In the genomic region with DNA sequence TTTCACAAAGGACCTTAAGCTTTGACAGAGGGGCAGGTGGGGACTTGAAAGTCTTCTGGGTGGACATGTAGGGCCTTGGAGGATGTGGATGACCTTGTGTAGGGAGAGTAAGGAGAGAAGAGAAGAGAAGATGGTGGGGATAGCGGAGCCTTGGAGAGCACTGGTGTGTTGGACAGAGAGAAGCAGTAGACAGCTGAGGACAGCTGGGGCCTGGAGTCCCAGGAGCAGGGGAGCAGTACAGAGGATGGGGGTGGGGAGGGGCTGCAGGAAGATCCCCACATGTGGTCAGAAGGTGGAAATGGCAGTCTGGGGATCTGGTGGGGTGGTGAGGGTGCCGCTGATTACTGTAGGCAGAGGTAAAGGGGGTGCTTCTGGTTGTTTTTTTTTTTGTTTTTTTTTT, we compare ENCODE assay signal across 8 mouse cellular contexts. TPM values are rescaled to one million over a fixed set of nuclear protein-coding genes. Genes with fewer than 3 reads are reported as not detected.
DNase-seq lines count a peak whose midpoint lies in the region; ATAC-seq and TF ChIP-seq lines count a peak whose summit lies in the region.

No protein-coding gene starts in this region.

- 65% methylated on average over 2 of the region's 2 CpGs for WGBS in kidney, embryonic 15.5 days
- WGBS in heart, embryonic 10.5 days: 52% methylated on average over 2 of the region's 2 CpGs
- 50% methylated on average over 2 of the region's 2 CpGs for WGBS in intestine, embryonic 15.5 days
- WGBS in midbrain, postnatal 0 days: 84% methylated on average over 2 of the region's 2 CpGs

- H3K9ac ChIP-seq in kidney, embryonic 15.5 days: no peak overlapping the region
- no peak overlapping the region for H3K9ac ChIP-seq in intestine, embryonic 15.5 days
- no peak overlapping the region; the same call in 1 of the 2 replicates for H3K9ac ChIP-seq in midbrain, postnatal 0 days (replicated peaks; ENCODE audit: low read length, poor library complexity, severe bottlenecking)

- no peaks in the 10 kb centered on the region for H3K9me3 ChIP-seq in kidney, embryonic 15.5 days (replicated peaks)
- H3K9me3 ChIP-seq in heart, embryonic 10.5 days: no peaks in the 10 kb centered on the region
- H3K9me3 ChIP-seq in intestine, embryonic 15.5 days: no peaks in the 10 kb centered on the region
- H3K9me3 ChIP-seq in midbrain, postnatal 0 days (ENCODE audit: low read length): no peaks in the 10 kb centered on the region

- ATAC-seq in kidney, embryonic 15.5 days (replicated peaks; ENCODE audit: low FRiP score): no peak
- no peak for ATAC-seq in intestine, embryonic 15.5 days
- ATAC-seq in midbrain, postnatal 0 days (ENCODE audit: low FRiP score): no peak

- no peaks in the 10 kb centered on the region for H3K36me3 ChIP-seq in kidney, embryonic 15.5 days
- no peaks in the 10 kb centered on the region for H3K36me3 ChIP-seq in heart, embryonic 10.5 days
- H3K36me3 ChIP-seq in intestine, embryonic 15.5 days: no peaks in the 10 kb centered on the region
- H3K36me3 ChIP-seq in midbrain, postnatal 0 days (ENCODE audit: insufficient read depth, low read length): peaks cover 7% of the 10 kb centered on the region; the same call in 1 of the 2 replicates

- peaks cover 62% of the 10 kb centered on the region for H3K4me1 ChIP-seq in kidney, embryonic 15.5 days
- peaks cover 71% of the 10 kb centered on the region for H3K4me1 ChIP-seq in heart, embryonic 10.5 days
- peaks cover 55% of the 10 kb centered on the region for H3K4me1 ChIP-seq in intestine, embryonic 15.5 days (replicated peaks)
- peaks cover 35% of the 10 kb centered on the region for H3K4me1 ChIP-seq in midbrain, postnatal 0 days (ENCODE audit: insufficient read depth, low read length)

- no peak overlapping the region for H3K4me3 ChIP-seq in kidney, embryonic 15.5 days (replicated peaks)
- H3K4me3 ChIP-seq in heart, embryonic 10.5 days: peak overlapping the region; percentile 30; the same call in 1 of the 2 replicates
- no peak overlapping the region for H3K4me3 ChIP-seq in intestine, embryonic 15.5 days (replicated peaks)
- no peak overlapping the region for H3K4me3 ChIP-seq in midbrain, postnatal 0 days (ENCODE audit: low read depth, low read length)

- H3K27ac ChIP-seq in kidney, embryonic 15.5 days: peak overlapping the region; percentile 60
- H3K27ac ChIP-seq in heart, embryonic 10.5 days: peak overlapping the region; percentile 60; the same call in 1 of the 2 replicates
- H3K27ac ChIP-seq in intestine, embryonic 15.5 days: peak overlapping the region; percentile 44; the same call in 1 of the 2 replicates
- H3K27ac ChIP-seq in midbrain, postnatal 0 days (ENCODE audit: low read depth, low read length): peak overlapping the region; percentile 44; the same call in 1 of the 2 replicates

- DNase-seq in kidney, adult 18-20 months: no peak
- no peak for DNase-seq in heart, embryonic 10.5 days (ENCODE audit: low spot score)
- no peak for DNase-seq in midbrain, postnatal 0 days (ENCODE audit: low spot score)
- no peak for DNase-seq in frontal cortex, adult 2 months (ENCODE audit: extremely low spot score in 1 of 2, low spot score in 1 of 2)
- DNase-seq in frontal cortex, postnatal 10 days (ENCODE audit: low spot score in 2 of 2): no peak
- no peak for DNase-seq in thymus, adult 18-20 months

- H3K4me2 ChIP-seq in kidney, embryonic 15.5 days: peak overlapping the region; percentile 19; the same call in 1 of the 2 replicates
- H3K4me2 ChIP-seq in intestine, embryonic 15.5 days (replicated peaks): peak overlapping the region; percentile 23; the same call in 1 of the 2 replicates
- peak overlapping the region; percentile 86 for H3K4me2 ChIP-seq in midbrain, postnatal 0 days (ENCODE audit: low read depth, low read length, poor library complexity, severe bottlenecking)

- TF ChIP-seq CTCF in midbrain, postnatal 0 days (IDR thresholded peaks at IDR 0.05): no peak

- H3K27me3 ChIP-seq in kidney, embryonic 15.5 days: no peaks in the 10 kb centered on the region
- no peaks in the 10 kb centered on the region for H3K27me3 ChIP-seq in heart, embryonic 10.5 days (ENCODE audit: insufficient read depth, poor library complexity, severe bottlenecking)
- H3K27me3 ChIP-seq in intestine, embryonic 15.5 days (replicated peaks): no peaks in the 10 kb centered on the region
- no peaks in the 10 kb centered on the region for H3K27me3 ChIP-seq in midbrain, postnatal 0 days (ENCODE audit: insufficient read depth, low read length)

RNA-seq across cellular contexts. Expression of gene Arrb1, which starts 4.8 kb away (rescaled TPM):
- 9.4 and 11.7 TPM in 2 replicates for polyA plus RNA-seq in kidney, embryonic 15.5 days (2015; fragmentation: Nextera tagmentation; extraction: Ambion mirVana)
- 13.1 and 17.9 TPM in 2 replicates for polyA plus RNA-seq in heart, embryonic 10.5 days (2016; fragmentation: Nextera tagmentation; extraction: Ambion mirVana)
- polyA plus RNA-seq in intestine, embryonic 15.5 days (2015; fragmentation: Nextera tagmentation; extraction: Ambion mirVana): 8.5 and 9.0 TPM in 2 replicates
- total RNA-seq in midbrain, postnatal 0 days (2014; rRNA removed): 118 and 163 TPM in 2 replicates
- 14.2 and 15.0 TPM in 2 replicates for polyA plus RNA-seq in midbrain, postnatal 0 days (2015; fragmentation: Nextera tagmentation; extraction: Ambion mirVana)
- 135 and 141 TPM in 2 replicates for polyA plus RNA-seq in frontal cortex, adult 2 months (2012; rRNA removed)

RNA-seq across cellular contexts. Expression of gene Rps3, which starts 56.5 kb away (rescaled TPM):
- 765 and 856 TPM in 2 replicates for polyA plus RNA-seq in kidney, embryonic 15.5 days (2015; fragmentation: Nextera tagmentation; extraction: Ambion mirVana)
- 517 and 596 TPM in 2 replicates for polyA plus RNA-seq in heart, embryonic 10.5 days (2016; fragmentation: Nextera tagmentation; extraction: Ambion mirVana)
- polyA plus RNA-seq in intestine, embryonic 15.5 days (2015; fragmentation: Nextera tagmentation; extraction: Ambion mirVana): 810 and 875 TPM in 2 replicates
- total RNA-seq in midbrain, postnatal 0 days (2014; rRNA removed): 440 and 661 TPM in 2 replicates
- polyA plus RNA-seq in midbrain, postnatal 0 days (2015; fragmentation: Nextera tagmentation; extraction: Ambion mirVana): 440 and 453 TPM in 2 replicates
- polyA plus RNA-seq in frontal cortex, adult 2 months (2012; rRNA removed): 494 and 531 TPM in 2 replicates

Comparison
In these comparisons a context has a peak if more than half of its experiments do, and no peak if none do; other contexts are left out.
1. H3K4me2 ChIP-seq: peak in every context shown above with its lines; median percentile 86 in midbrain, postnatal 0 days; 23 in intestine, embryonic 15.5 days; 19 in kidney, embryonic 15.5 days.